Mouse (Mus musculus) bone marrow, adult 2 months (tissue): ENCODE data around the gene Ptprn2.

Source experiments
- CTCF ChIP-seq: fragments of 200-500 bp; IDR thresholded peaks from 2 replicates; pipeline ENCODE4 v1.5.1; 2011; ENCODE audit warnings: low read length, control low read depth; ENCODE audit not compliant: control insufficient read depth, insufficient read depth
- POLR2A ChIP-seq: fragments of 200-500 bp; IDR thresholded peaks from 2 replicates; pipeline ENCODE4 v1.6.1; 2011; ENCODE audit warnings: low read depth, mild to moderate bottlenecking, control low read depth, low read length, borderline replicate concordance; ENCODE audit not compliant: control insufficient read depth

DNA sequence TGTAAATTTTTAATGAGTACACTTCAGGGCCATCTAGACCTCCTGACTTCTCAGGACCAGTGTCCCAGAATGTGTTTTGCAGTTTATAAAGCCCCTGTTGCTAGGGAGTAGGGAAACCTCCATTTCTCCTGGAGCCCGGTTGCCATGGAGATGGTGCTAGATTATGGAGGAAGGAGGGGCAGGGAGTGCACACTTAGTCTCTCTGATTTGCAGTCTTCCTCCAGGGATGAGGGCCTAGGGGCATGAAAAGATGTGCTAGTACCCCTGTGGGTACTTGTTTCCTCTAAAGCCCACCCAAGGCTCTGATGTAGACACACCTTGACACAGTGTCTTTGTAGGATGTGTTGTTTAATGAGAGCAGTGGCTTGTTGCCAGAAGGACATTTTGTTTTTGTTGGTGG is 114.0 kb downstream of the Ptprn2 start:
- TF ChIP-seq CTCF = no peak
- no peak for TF ChIP-seq POLR2A
